Mouse (Mus musculus) bone marrow, adult 2 months (tissue): ENCODE results near the gene Foxn3. TPM values are rescaled to one million over a fixed set of nuclear protein-coding genes. Genes with fewer than 3 reads are reported as not detected.

Experiments
- H3K27ac ChIP-seq: fragments of 200-500 bp; 2 replicates; pipeline ENCODE4 v1.5.1; 2012; ENCODE audit warnings: low read depth, mild to moderate bottlenecking, control low read depth, inconsistent platforms, low read length; ENCODE audit not compliant: control insufficient read depth, poor library complexity, insufficient read depth
- H3K4me1 ChIP-seq: fragments of 200-500 bp; 2 replicates; pipeline ENCODE4 v1.6.1; 2011; ENCODE audit warnings: low read length; ENCODE audit not compliant: control insufficient read depth, insufficient read depth
- H3K4me3 ChIP-seq: fragments of 200-500 bp; replicated peaks from 2 replicates; pipeline ENCODE3; 2011; ENCODE audit warnings: mild to moderate bottlenecking, low read depth, low read length, control low read depth; ENCODE audit not compliant: control insufficient read depth
- CTCF ChIP-seq: fragments of 200-500 bp; IDR thresholded peaks from 2 replicates; pipeline ENCODE4 v1.5.1; 2011; ENCODE audit warnings: low read length, control low read depth; ENCODE audit not compliant: control insufficient read depth, insufficient read depth
- POLR2A ChIP-seq: fragments of 200-500 bp; IDR thresholded peaks from 2 replicates; pipeline ENCODE4 v1.6.1; 2011; ENCODE audit warnings: low read depth, mild to moderate bottlenecking, control low read depth, low read length, borderline replicate concordance; ENCODE audit not compliant: control insufficient read depth
- WGBS: fragments of 180-500 bp; shearing (Covaris S2); methylation state at CpG from one replicate; pipeline ENCODE4 v1.1.7; 2018; 5-methylcytosine and 5-hydroxymethylcytosine counted together
- polyA plus RNA-seq: library from polyadenylated mRNA; stranded (reverse); fragments of >200 nt; gene quantifications from 2 replicates; pipeline ENCODE4 v1.2.4, GENCODE M21; 2011; ENCODE audit warnings: low replicate concordance; ENCODE audit not compliant: missing spikeins, insufficient read depth, insufficient read length

The Foxn3 gene
- polyA plus RNA-seq, 1 experiment, result 23.7 TPM

DNA sequence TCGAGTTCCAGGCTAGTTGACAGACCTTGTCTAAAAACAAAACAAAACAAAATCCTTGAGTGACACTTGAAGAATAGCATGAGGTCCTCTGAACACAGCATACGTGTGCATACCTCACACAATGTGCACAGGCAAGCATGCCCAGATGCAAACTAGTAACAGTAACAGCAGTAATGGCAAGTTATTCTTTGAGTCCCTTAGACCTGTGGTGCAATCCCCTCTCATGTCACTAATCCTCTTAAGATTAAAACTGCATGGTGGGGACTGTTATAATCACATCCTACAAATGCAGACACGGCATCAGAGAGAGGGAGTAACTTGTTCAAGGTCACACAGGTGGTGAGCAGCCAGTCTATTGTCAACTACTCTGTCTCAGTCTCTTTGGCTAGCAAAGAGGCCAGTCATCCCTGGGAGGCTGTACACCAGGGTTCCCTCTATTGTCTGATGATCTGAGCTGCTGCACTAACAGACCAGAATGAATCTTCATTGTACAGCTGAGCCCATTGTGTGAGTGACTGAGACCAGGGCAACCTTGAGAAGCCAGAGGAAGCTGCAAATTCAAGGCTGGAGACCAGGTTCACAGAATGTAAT lies 383.1 kb downstream of the Foxn3 start:
- no peak overlapping the region for H3K4me3 ChIP-seq
- H3K4me1 ChIP-seq, result no peaks in the 10 kb centered on the region
- TF ChIP-seq CTCF (no peak), POLR2A (no peak)
- WGBS, result 80% methylated on average over 3 of the region's 3 CpGs
- no peak overlapping the region for H3K27ac ChIP-seq

DNA sequence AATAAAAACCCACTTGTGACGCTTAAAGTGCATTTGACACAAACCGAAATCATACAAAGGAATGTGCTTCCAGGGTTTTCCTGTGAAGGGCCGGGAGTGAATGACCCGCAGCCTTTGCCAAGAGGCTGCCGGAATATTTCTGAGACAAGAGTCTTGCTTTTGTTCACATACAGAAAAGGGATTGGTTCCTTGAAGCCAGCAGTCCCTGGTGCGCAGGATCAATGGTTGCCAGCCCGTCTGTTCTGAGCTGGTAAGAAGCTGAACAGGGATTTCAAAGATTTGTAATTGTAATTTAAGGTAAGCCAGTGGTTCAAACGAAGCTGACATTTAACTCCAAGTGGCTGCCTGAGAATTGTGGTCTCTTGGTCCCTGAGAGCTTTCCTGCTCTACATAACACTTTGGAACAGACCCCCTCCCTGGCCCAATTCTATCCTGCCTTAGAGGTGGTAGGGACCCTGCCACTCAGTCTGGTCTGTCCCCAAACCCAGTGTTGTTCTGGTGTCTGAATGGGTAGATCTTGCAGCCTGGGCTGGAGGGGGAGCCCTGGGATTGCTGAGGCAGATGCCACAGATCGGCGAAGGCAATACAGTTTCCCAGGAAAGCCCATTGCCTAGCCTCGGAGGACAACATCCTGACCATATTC lies 388.3 kb downstream of the Foxn3 start:
- Histone ChIP-seq H3K4me1 (no peaks in the 10 kb centered on the region), H3K27ac (no peak overlapping the region), H3K4me3 (no peak overlapping the region)
- 81% methylated on average over 11 of the region's 11 CpGs for WGBS
- no peak for TF ChIP-seq POLR2A
- TF ChIP-seq CTCF, result no peak

DNA sequence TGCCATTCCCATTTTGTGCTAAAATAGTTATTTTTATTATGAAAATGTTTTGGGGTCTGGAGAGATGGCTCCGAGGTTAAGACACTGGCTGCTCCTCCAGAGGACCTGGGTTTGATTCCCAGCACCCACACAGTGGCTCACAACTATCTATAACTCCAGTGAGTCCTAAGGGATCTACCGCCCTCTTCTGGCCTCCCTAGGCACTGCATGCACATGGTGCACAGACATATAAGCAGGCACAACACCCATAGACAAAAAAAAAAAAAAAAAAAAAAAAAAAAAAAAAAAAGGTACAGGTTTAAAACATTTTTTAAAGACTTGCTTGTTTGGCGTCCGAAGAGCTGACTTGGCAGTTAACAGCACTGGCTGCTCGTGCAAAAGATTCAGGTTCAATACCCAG lies 391.2 kb downstream of the Foxn3 start:
- H3K4me3 ChIP-seq, result no peak overlapping the region
- TF ChIP-seq CTCF (peak; percentile 21; the same call in 1 of the 2 replicates), POLR2A (no peak)
- no peak overlapping the region for H3K27ac ChIP-seq
- H3K4me1 ChIP-seq, result no peaks in the 10 kb centered on the region
- 83% methylated on average over 5 of the region's 5 CpGs for WGBS

DNA sequence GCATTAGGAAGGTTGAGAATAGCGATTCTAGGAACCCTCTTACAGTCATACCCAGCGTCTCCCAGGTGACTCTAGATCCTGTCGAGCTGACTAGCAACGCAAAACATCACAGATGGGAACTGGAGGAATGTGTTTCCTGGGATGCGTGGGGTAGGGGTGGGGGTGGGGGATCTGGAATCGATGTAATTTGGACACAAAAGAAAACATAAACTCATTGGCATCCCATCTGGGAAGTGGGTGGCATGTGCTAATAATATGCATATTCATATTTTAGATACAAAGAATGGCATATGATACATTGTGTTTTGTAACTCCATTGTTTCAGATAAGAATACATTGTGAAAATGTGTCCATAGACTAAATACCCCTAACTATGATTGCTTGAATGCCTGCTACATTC lies 393.5 kb downstream of the Foxn3 start:
- no peak for TF ChIP-seq CTCF
- TF ChIP-seq POLR2A, result no peak
- H3K4me1 ChIP-seq, result no peaks in the 10 kb centered on the region; the same call in 1 of the 2 replicates
- no peak overlapping the region for H3K27ac ChIP-seq
- WGBS, result 89% methylated on average over 6 of the region's 6 CpGs
- H3K4me3 ChIP-seq, result no peak overlapping the region

DNA sequence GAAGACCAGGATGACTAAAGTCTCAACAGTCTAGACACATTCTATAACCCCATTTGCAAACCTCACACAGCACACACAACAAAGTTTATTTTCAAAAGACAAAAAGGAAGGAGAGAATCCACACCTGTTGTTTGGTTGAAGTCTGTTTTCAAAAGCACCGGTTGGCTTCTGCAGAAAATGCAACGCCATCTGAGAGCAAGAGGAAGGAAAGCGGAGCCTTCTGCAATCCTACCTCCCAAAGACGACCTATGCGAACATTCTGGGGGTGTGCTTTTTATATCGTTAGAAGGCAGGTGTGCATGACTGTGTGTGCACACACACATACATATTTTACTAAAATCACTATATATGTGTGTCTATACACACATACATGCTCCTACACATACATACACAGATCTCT lies 397.3 kb downstream of the Foxn3 start:
- WGBS, result 59% methylated on average over 6 of the region's 6 CpGs
- H3K27ac ChIP-seq, result no peak overlapping the region
- no peak for TF ChIP-seq CTCF
- TF ChIP-seq POLR2A, result no peak
- no peaks in the 10 kb centered on the region; the same call in 1 of the 2 replicates for H3K4me1 ChIP-seq
- no peak overlapping the region for H3K4me3 ChIP-seq

DNA sequence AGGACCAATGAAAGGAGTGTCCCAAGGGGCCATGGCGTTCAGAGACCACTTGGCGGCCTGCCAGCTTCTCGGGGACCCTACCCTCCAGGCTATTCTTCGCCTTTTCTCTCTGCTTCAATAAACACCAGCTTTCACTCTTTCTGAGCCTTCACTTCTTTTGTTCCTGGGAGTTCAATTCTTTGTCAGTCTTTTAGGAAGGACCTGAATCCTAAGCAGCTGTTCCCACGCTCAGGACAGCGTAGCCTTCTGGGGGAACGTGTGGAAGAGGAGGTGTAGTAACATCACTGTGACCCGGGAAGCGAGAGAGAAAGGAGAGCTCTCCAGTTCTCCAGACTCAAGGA lies 400.1 kb downstream of the Foxn3 start:
- H3K4me3 ChIP-seq, result no peak overlapping the region
- TF ChIP-seq CTCF, result no peak
- TF ChIP-seq POLR2A, result no peak
- no peak overlapping the region for H3K27ac ChIP-seq
- WGBS, result 78% methylated on average over 9 of the region's 9 CpGs
- H3K4me1 ChIP-seq, result no peaks in the 10 kb centered on the region; the same call in 1 of the 2 replicates

DNA sequence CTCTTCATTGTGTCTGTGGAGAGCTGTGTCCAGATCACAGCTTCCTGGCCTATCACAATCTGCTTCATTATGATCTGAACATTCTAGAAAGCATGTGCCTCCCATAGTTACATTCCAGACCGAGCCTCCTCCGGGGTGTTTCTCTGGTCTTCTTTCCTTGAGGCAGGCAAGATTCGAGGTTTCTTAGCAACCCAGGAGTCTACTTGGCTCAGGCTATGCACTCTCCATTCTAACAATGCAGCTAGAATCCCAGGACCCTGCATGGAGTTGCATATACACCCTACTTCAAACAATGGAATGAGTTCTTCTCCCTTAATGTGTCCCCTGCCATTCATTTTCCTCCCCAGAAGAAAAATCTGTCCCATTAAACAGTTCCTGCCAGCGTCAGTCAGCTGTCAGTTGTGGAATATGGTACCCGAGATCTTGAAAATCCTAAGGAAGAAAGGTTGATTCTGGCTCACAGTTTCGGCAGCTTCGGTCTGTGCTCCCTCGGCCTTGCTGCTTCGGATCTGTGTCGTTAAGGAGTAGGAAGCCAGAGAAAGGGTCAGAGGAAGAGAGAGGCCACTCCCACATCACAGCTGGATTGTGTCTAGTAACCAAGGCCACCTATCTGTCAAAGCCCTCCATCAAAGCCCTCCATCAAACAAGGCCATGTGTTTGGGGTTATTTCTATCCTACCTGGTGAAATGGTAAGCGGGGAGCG lies 400.6 kb downstream of the Foxn3 start:
- no peak for TF ChIP-seq POLR2A
- TF ChIP-seq CTCF, result no peak
- no peaks in the 10 kb centered on the region; the same call in 1 of the 2 replicates for H3K4me1 ChIP-seq
- WGBS, result 76% methylated on average over 12 of the region's 12 CpGs

DNA sequence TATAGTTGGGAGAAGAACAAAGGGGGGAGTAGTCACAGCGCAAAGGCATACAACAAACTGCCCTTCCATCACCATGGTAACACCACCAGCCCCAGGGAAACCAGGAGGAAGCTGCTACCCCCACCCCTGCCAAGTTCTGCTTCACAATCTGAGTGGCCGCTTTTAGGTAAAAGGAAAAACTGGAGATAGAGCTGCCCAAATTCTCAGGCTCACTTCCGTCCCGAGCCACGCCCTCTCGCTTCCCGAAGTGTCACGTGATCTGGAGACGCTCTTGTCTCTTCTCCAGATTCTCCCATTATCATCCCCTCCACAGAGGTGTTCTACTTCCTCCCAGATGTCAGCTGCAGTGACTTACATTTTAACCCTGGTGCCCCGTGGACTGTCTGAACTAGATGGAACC lies 401.2 kb downstream of the Foxn3 start:
- 4% methylated on average over 10 of the region's 10 CpGs for WGBS
- TF ChIP-seq CTCF (no peak), POLR2A (no peak)

More for the DNA sequence above, 400.6 kb downstream of the Foxn3 start:
- Histone ChIP-seq H3K4me3 (no peak overlapping the region), H3K27ac (no peak overlapping the region)

More for the DNA sequence above, 401.2 kb downstream of the Foxn3 start:
- no peak overlapping the region for H3K4me3 ChIP-seq
- H3K4me1 ChIP-seq, result no peaks in the 10 kb centered on the region; the same call in 1 of the 2 replicates
- H3K27ac ChIP-seq, result no peak overlapping the region
